10 mouse cellular contexts compared by ENCODE assay signal in the genomic region with DNA sequence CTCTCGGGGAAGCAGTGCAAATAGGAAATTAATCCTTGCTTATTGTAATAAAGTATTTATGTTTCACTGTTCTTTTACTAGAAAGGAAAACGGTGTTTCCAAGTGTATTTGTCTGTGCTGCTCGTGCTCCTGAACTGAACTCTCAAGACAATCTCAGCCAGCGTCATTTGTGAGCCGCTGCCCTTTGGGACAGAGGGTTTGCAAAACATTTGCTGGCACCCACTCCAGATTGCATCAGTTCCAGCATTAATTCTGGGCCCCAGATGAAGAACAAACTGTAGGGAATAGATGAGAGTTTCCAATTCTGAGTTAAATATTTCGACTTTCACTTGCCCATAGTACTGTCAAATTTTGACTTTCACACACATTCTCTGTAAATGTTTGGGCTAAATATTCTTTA. TPM values are rescaled to one million over a fixed set of nuclear protein-coding genes. Genes with fewer than 3 reads are reported as not detected.
DNase-seq lines count a peak whose midpoint lies in the region; ATAC-seq lines count a peak whose summit lies in the region.
"Had no signal": no experiment of that assay in that cellular context is flagged by ENCODE, and none has a peak within 500 bp of the region (broad histone marks: within the 10 kb centered on the region; RNA-seq: fewer than 3 reads in every experiment).

No protein-coding gene starts in this region.

- no peak for ATAC-seq in liver, embryonic 12.5 days
- no peak for ATAC-seq in liver, embryonic 16.5 days (ENCODE audit: low read depth)
- no peak for ATAC-seq in stomach, embryonic 16.5 days (ENCODE audit: insufficient read depth, low FRiP score)

- DNase-seq in liver: no peak
- peak; percentile 57 for DNase-seq in gonadal fat pad, adult 2 months (ENCODE audit: low read depth)
- no peak for DNase-seq in embryo, embryonic 9.5 days (ENCODE audit: extremely low spot score)
- DNase-seq in layer of hippocampus, adult 9-10 months (ENCODE audit: low spot score): no peak
- DNase-seq in ovary, adult 18-20 months (ENCODE audit: low spot score): no peak

- H3K4me1 ChIP-seq in liver, embryonic 12.5 days: peaks cover 29% of the 10 kb centered on the region
- peaks cover 25% of the 10 kb centered on the region for H3K4me1 ChIP-seq in liver, embryonic 16.5 days (ENCODE audit: control insufficient read depth, low read depth, low read length)
- peaks cover 27% of the 10 kb centered on the region for H3K4me1 ChIP-seq in stomach, embryonic 16.5 days (ENCODE audit: control insufficient read depth, insufficient read depth, low read length)

- no peaks in the 10 kb centered on the region; the same call in none of the 2 replicates for H3K27me3 ChIP-seq in liver, embryonic 12.5 days (replicated peaks)
- no peaks in the 10 kb centered on the region for H3K27me3 ChIP-seq in liver, embryonic 16.5 days (ENCODE audit: control insufficient read depth, insufficient read depth, low read depth, low read length)
- no peaks in the 10 kb centered on the region for H3K27me3 ChIP-seq in stomach, embryonic 16.5 days (ENCODE audit: control insufficient read depth, insufficient read depth, low read length)

- WGBS in liver, embryonic 12.5 days (ENCODE audit: insufficient replicate concordance): 74% methylated on average over 6 of the region's 6 CpGs
- 68% methylated on average over 6 of the region's 6 CpGs for WGBS in liver, embryonic 16.5 days (ENCODE audit: insufficient replicate concordance)
- 46% methylated on average over 6 of the region's 6 CpGs for WGBS in stomach, embryonic 16.5 days

- H3K4me2 ChIP-seq in liver, embryonic 12.5 days: no peak overlapping the region
- H3K4me2 ChIP-seq in liver, embryonic 16.5 days (ENCODE audit: low read depth, low read length): no peak overlapping the region
- H3K4me2 ChIP-seq in stomach, embryonic 16.5 days (ENCODE audit: low read depth, low read length): no peak overlapping the region
- H3K4me2 ChIP-seq: limb, embryonic 13.5 days had no signal

- H3K27ac ChIP-seq in liver, embryonic 12.5 days: peak overlapping the region; percentile 67
- H3K27ac ChIP-seq in liver, embryonic 16.5 days (ENCODE audit: low read length): peak overlapping the region; percentile 44
- H3K27ac ChIP-seq in stomach, embryonic 16.5 days (ENCODE audit: low read length): peak overlapping the region; percentile 65
- H3K27ac ChIP-seq: limb, embryonic 13.5 days had no signal

- H3K4me3 ChIP-seq in liver, embryonic 12.5 days: no peak overlapping the region
- no peak overlapping the region for H3K4me3 ChIP-seq in liver, embryonic 16.5 days (ENCODE audit: low read depth, low read length)
- no peak overlapping the region for H3K4me3 ChIP-seq in stomach, embryonic 16.5 days (replicated peaks; ENCODE audit: low read length)
- H3K4me3 ChIP-seq: limb, embryonic 13.5 days had no signal

- no peak overlapping the region for H3K9ac ChIP-seq in liver, embryonic 12.5 days
- no peak overlapping the region for H3K9ac ChIP-seq in liver, embryonic 16.5 days (ENCODE audit: low read depth, low read length)
- H3K9ac ChIP-seq in stomach, embryonic 16.5 days (ENCODE audit: low read length): no peak overlapping the region
- H3K9ac ChIP-seq: limb, embryonic 13.5 days had no signal

- H3K9me3 ChIP-seq in liver, embryonic 12.5 days (replicated peaks): no peaks in the 10 kb centered on the region
- no peaks in the 10 kb centered on the region for H3K9me3 ChIP-seq in liver, embryonic 16.5 days (replicated peaks; ENCODE audit: control insufficient read depth, low read length)
- no peaks in the 10 kb centered on the region for H3K9me3 ChIP-seq in stomach, embryonic 16.5 days (replicated peaks; ENCODE audit: control insufficient read depth, low read length)
- H3K9me3 ChIP-seq: limb, embryonic 13.5 days had no signal

- peaks cover 10% of the 10 kb centered on the region for H3K36me3 ChIP-seq in liver, embryonic 12.5 days
- no peaks in the 10 kb centered on the region for H3K36me3 ChIP-seq in liver, embryonic 16.5 days (ENCODE audit: control insufficient read depth, insufficient read depth)
- H3K36me3 ChIP-seq in stomach, embryonic 16.5 days (ENCODE audit: control insufficient read depth, insufficient read depth, low read length): no peaks in the 10 kb centered on the region
- H3K36me3 ChIP-seq: limb, embryonic 13.5 days had no signal

RNA-seq across cellular contexts. Expression of a gene that starts 1.9 kb away (rescaled TPM):
- polyA plus RNA-seq in liver, embryonic 12.5 days (2016; fragmentation: Nextera tagmentation; extraction: Ambion mirVana): 134 TPM in 2 replicates
- polyA plus RNA-seq in gonadal fat pad, adult 2 months (2012; rRNA removed): 38.7 and 54.3 TPM in 2 replicates
- 181 and 189 TPM in 2 replicates for polyA plus RNA-seq in liver, embryonic 16.5 days (2015; fragmentation: Nextera tagmentation; extraction: Ambion mirVana)
- 87.3 and 88.9 TPM in 2 replicates for polyA plus RNA-seq in stomach, embryonic 16.5 days (2015; fragmentation: Nextera tagmentation; extraction: Ambion mirVana)

RNA-seq across cellular contexts. Expression of a gene that starts 28.8 kb away (rescaled TPM):
- polyA plus RNA-seq in liver, embryonic 12.5 days (2016; fragmentation: Nextera tagmentation; extraction: Ambion mirVana): not detected in 2 replicates
- polyA plus RNA-seq in gonadal fat pad, adult 2 months (2012; rRNA removed): not detected in 2 replicates
- not detected in 2 replicates for polyA plus RNA-seq in liver, embryonic 16.5 days (2015; fragmentation: Nextera tagmentation; extraction: Ambion mirVana)
- polyA plus RNA-seq in stomach, embryonic 16.5 days (2015; fragmentation: Nextera tagmentation; extraction: Ambion mirVana): not detected in 2 replicates
- polyA plus RNA-seq: brain, embryonic 14.5 days; limb, embryonic 13.5 days had no signal

RNA-seq across cellular contexts. Expression of a gene that starts 58.3 kb away (rescaled TPM):
- polyA plus RNA-seq in liver, embryonic 12.5 days (2016; fragmentation: Nextera tagmentation; extraction: Ambion mirVana): not detected in 2 replicates
- polyA plus RNA-seq in gonadal fat pad, adult 2 months (2012; rRNA removed): not detected in 2 replicates
- polyA plus RNA-seq in liver, embryonic 16.5 days (2015; fragmentation: Nextera tagmentation; extraction: Ambion mirVana): not detected in 2 replicates
- polyA plus RNA-seq in stomach, embryonic 16.5 days (2015; fragmentation: Nextera tagmentation; extraction: Ambion mirVana): not detected in 2 replicates
- polyA plus RNA-seq: brain, embryonic 14.5 days; limb, embryonic 13.5 days had no signal
